Mouse (Mus musculus): ENCODE measurements around the gene Kansl1l. TPM values are rescaled to one million over a fixed set of nuclear protein-coding genes. Genes with fewer than 3 reads are reported as not detected.

Kansl1l gene
- polyA plus RNA-seq, 1 experiment from 2014 or later = 7.8 TPM

- Histone ChIP-seq H3K9ac (ENCODE audit: low read length) (no peak overlapping the region), H3K36me3 (ENCODE audit: control insufficient read depth, insufficient read depth, low read length) (no peaks in the 10 kb centered on the region), H3K4me1 (ENCODE audit: control insufficient read depth, insufficient read depth, low read length) (no peaks in the 10 kb centered on the region), H3K27ac (ENCODE audit: low read depth, low read length) (no peak overlapping the region), H3K4me3 (ENCODE audit: low read depth, low read length) (no peak overlapping the region), H3K4me2 (no peak overlapping the region), H3K27me3 (ENCODE audit: control insufficient read depth, insufficient read depth, low read length) (no peaks in the 10 kb centered on the region), H3K9me3 (ENCODE audit: control insufficient read depth, low read length) (no peaks in the 10 kb centered on the region)
- ATAC-seq (ENCODE audit: low FRiP score) = no peak
- 87% methylated on average over 6 of the region's 6 CpGs for WGBS
- no peak for DNase-seq (ENCODE audit: low spot score, missing footprints)
Measured at GRCm38 (mm10) chr1:66841510-66841909, 24.1 kb upstream of the Kansl1l start.

DNA sequence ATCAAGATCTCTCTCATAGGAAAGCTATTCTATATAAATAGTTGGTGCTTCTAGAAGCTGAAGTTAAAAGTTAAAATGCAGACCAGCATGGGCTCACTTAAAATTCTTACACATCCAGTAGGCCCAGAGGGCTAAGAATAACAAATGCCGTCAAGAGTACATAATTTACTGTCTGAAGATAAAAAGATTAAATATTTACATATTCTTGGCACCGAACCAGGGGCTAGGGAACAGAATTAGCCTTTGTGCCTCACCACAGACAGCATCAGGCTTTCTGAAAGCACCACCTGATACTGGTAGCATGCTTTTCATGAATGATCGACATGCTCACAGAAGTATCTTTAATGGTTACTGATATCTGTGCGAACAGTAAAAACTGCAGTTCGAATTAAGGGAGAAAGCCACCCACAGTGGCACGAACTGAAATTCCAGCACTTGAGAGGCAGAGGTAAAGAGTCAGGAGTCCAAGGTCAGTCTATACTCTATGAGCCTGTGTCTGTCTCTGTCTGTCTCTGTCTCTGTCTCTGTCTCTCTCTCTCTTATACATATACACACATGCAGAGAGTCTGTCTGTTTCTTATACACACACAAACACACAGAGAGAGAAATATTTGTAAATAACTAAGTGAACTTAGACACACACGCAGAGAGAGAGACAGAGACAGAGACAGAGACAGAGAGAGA, 22.5 kb upstream of the Kansl1l start:
- Histone ChIP-seq H3K4me2 (no peak overlapping the region), H3K9me3 (ENCODE audit: control insufficient read depth, low read length) (no peaks in the 10 kb centered on the region), H3K27me3 (ENCODE audit: control insufficient read depth, insufficient read depth, low read length) (no peaks in the 10 kb centered on the region), H3K27ac (ENCODE audit: low read depth, low read length) (no peak overlapping the region), H3K4me1 (ENCODE audit: control insufficient read depth, insufficient read depth, low read length) (no peaks in the 10 kb centered on the region), H3K36me3 (ENCODE audit: control insufficient read depth, insufficient read depth, low read length) (no peaks in the 10 kb centered on the region), H3K4me3 (ENCODE audit: low read depth, low read length) (no peak overlapping the region), H3K9ac (ENCODE audit: low read length) (no peak overlapping the region)
- ATAC-seq (ENCODE audit: low FRiP score) (no peak), DNase-seq (ENCODE audit: low spot score, missing footprints) (peak; percentile 12)
- WGBS = 89% methylated on average over 7 of the region's 7 CpGs

- Histone ChIP-seq H3K36me3 (ENCODE audit: control insufficient read depth, insufficient read depth, low read length) (no peaks in the 10 kb centered on the region), H3K9me3 (ENCODE audit: control insufficient read depth, low read length) (no peaks in the 10 kb centered on the region), H3K27ac (ENCODE audit: low read depth, low read length) (no peak overlapping the region), H3K9ac (ENCODE audit: low read length) (no peak overlapping the region), H3K4me1 (ENCODE audit: control insufficient read depth, insufficient read depth, low read length) (no peaks in the 10 kb centered on the region), H3K4me3 (ENCODE audit: low read depth, low read length) (no peak overlapping the region), H3K27me3 (ENCODE audit: control insufficient read depth, insufficient read depth, low read length) (no peaks in the 10 kb centered on the region), H3K4me2 (no peak overlapping the region)
- ATAC-seq (ENCODE audit: low FRiP score) = no peak
- DNase-seq (ENCODE audit: low spot score, missing footprints) = peak; percentile 56
- WGBS = 75% methylated on average over 1 of the region's 1 CpGs
Measured at GRCm38 (mm10) chr1:66839135-66839534, 21.8 kb upstream of the Kansl1l start.

DNA sequence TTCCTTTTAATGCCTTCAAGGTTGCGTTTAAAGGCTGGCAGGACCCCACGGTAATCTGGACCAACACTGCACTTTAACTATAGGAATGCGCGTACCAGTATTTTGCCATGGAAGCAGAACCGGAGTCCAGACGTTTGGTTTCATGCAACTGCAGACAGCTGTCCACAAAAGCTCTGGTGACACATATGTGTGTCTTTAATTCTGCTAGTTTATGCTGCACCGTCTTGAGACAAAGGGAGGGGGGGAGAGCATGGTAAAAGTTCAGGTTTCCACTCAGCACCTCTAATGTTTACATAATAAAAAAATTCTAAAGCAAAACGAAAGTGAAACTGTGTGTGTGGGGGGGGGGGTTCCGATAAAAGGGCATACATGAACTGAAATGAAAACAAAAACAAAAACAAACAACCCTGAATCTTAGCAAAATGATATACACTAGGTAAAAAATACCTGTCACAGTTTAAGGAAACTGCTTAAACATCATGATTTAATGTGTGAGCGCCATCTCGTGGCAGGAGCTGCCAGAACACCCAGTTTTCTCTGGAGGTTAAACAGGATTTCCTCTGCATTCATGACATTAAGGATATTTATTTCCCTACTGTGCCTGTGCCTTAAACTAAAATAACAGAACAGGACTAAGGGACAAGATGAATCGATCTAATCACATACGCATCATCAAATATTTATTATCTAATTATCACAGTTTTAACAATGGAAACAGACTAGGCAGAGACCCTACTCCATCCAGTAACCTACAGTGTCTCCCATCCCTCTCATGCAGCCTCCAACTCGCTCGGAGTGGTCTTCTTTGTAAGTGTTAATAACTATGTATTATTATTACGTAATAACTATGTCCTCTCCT, 21.1 kb upstream of the Kansl1l start:
- ATAC-seq (ENCODE audit: low FRiP score) = peak; percentile 62
- Histone ChIP-seq H3K27me3 (ENCODE audit: control insufficient read depth, insufficient read depth, low read length) (no peaks in the 10 kb centered on the region), H3K4me3 (ENCODE audit: low read depth, low read length) (no peak overlapping the region), H3K4me1 (ENCODE audit: control insufficient read depth, insufficient read depth, low read length) (no peaks in the 10 kb centered on the region), H3K9me3 (ENCODE audit: control insufficient read depth, low read length) (no peaks in the 10 kb centered on the region), H3K9ac (ENCODE audit: low read length) (no peak overlapping the region), H3K27ac (ENCODE audit: low read depth, low read length) (no peak overlapping the region), H3K4me2 (no peak overlapping the region), H3K36me3 (ENCODE audit: control insufficient read depth, insufficient read depth, low read length) (no peaks in the 10 kb centered on the region)
- DNase-seq (ENCODE audit: low spot score, missing footprints) = peak; percentile 96
- WGBS = 63% methylated on average over 16 of the region's 16 CpGs

DNA sequence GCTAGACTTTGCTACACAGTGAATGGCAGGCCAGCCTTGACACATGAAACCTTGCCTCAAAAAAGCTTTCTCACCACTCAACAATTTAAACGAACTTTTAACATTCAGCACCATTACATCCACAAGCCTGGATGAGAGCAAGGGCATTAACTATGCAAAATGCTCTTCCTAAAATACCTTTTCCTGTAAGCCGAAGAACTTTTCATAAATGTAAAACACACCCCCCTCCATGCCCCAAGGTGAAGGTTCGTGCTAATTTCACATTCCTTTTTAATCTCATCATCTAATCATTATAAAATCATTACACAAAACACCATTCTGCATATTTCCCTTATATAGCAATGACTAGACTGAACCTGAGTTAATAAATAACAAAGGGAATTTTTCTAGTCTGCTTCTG, 19.8 kb upstream of the Kansl1l start:
- peak; percentile 8 for DNase-seq (ENCODE audit: low spot score, missing footprints)
- H3K4me2 ChIP-seq = no peak overlapping the region

DNA sequence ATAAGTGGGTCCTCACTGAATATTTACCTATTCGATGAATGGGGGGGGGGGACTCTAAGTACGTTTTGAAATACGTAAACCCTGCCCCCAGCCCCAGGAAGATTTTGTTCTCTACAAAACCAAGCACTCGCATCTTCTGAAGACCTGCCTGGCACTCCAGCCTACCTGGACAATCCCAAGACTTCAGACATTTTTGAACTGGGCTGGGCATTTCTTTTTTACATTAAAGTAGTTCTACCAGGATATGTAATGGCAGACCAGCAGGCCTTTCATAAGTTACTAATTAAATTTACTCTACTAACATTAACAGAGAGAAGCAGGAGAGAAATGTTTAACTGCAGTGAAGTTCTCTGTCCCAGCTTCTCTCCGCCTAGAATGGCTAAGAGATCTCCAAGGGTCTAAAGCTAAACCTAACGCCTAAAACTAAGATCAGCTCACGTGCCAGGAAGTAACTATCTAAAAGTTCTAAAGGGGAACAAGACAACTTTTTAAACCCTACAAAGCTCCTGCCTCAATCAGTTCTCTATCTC, 15.3 kb upstream of the Kansl1l start:
- H3K4me1 ChIP-seq (ENCODE audit: control insufficient read depth, insufficient read depth, low read length) = peaks cover 2% of the 10 kb centered on the region; the same call in 1 of the 2 replicates
- no peak overlapping the region for H3K4me3 ChIP-seq (ENCODE audit: low read depth, low read length)
- no peak overlapping the region for H3K27ac ChIP-seq (ENCODE audit: low read depth, low read length)
- no peak overlapping the region for H3K4me2 ChIP-seq
- 85% methylated on average over 7 of the region's 7 CpGs for WGBS
- H3K9me3 ChIP-seq (ENCODE audit: control insufficient read depth, low read length) = no peaks in the 10 kb centered on the region
- H3K36me3 ChIP-seq (ENCODE audit: control insufficient read depth, insufficient read depth, low read length) = no peaks in the 10 kb centered on the region
- no peaks in the 10 kb centered on the region for H3K27me3 ChIP-seq (ENCODE audit: control insufficient read depth, insufficient read depth, low read length)
- no peak for ATAC-seq (ENCODE audit: low FRiP score)
- H3K9ac ChIP-seq (ENCODE audit: low read length) = no peak overlapping the region
- DNase-seq (ENCODE audit: low spot score, missing footprints) = no peak

More for the DNA sequence above, 19.8 kb upstream of the Kansl1l start:
- H3K36me3 ChIP-seq (ENCODE audit: control insufficient read depth, insufficient read depth, low read length) = no peaks in the 10 kb centered on the region
- H3K9me3 ChIP-seq (ENCODE audit: control insufficient read depth, low read length) = no peaks in the 10 kb centered on the region
- no peak overlapping the region for H3K27ac ChIP-seq (ENCODE audit: low read depth, low read length)
- no peaks in the 10 kb centered on the region for H3K27me3 ChIP-seq (ENCODE audit: control insufficient read depth, insufficient read depth, low read length)
- WGBS = 86% methylated on average over 3 of the region's 3 CpGs
- no peaks in the 10 kb centered on the region for H3K4me1 ChIP-seq (ENCODE audit: control insufficient read depth, insufficient read depth, low read length)
- no peak for ATAC-seq (ENCODE audit: low FRiP score)
- no peak overlapping the region for H3K9ac ChIP-seq (ENCODE audit: low read length)
- no peak overlapping the region for H3K4me3 ChIP-seq (ENCODE audit: low read depth, low read length)

DNA sequence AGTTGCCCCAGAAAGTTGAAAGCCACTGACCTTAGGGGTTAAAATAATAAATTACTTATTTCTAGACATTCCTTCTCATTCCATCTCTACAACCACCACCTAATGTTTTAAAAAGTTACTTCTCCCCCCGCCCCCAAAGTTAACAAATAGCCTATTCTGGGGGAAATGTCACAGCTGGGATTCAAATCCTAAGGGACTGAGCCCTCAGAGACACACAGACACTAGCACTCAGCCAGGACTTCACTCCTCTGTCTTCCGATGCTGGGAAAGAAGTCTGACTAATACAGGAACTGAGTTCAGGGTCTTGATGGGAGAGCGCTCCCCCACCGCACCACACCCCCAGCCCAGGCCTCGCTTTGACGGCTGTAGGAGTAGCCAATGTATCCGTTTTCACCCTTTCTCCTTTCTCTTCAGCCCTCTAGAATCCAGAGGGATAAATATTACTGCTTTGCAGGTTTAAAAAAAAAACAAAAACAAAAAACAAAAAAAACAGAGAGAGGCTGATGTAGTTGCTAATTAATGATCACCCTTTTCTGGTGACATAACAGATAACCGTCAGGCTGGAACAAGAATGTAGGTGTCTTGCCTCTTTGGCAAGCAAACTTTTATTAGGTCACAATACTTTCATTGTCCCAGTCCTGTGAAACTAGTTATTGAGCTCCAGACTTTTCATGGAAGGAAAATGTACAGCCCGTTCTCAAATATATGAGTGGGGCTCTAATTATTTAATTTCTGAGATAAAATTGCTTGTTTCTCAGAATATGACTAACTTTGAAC, 14.7 kb upstream of the Kansl1l start:
- peaks cover 2% of the 10 kb centered on the region; the same call in 1 of the 2 replicates for H3K4me1 ChIP-seq (ENCODE audit: control insufficient read depth, insufficient read depth, low read length)
- no peak for ATAC-seq (ENCODE audit: low FRiP score)
- H3K27ac ChIP-seq (ENCODE audit: low read depth, low read length) = no peak overlapping the region
- no peak overlapping the region for H3K4me3 ChIP-seq (ENCODE audit: low read depth, low read length)
- DNase-seq (ENCODE audit: low spot score, missing footprints) = peak; percentile 47
- H3K9ac ChIP-seq (ENCODE audit: low read length) = no peak overlapping the region
- H3K4me2 ChIP-seq = no peak overlapping the region
- H3K27me3 ChIP-seq (ENCODE audit: control insufficient read depth, insufficient read depth, low read length) = no peaks in the 10 kb centered on the region
- H3K9me3 ChIP-seq (ENCODE audit: control insufficient read depth, low read length) = no peaks in the 10 kb centered on the region
- WGBS = 76% methylated on average over 9 of the region's 9 CpGs
- no peaks in the 10 kb centered on the region for H3K36me3 ChIP-seq (ENCODE audit: control insufficient read depth, insufficient read depth, low read length)

- Histone ChIP-seq H3K4me1 (ENCODE audit: control insufficient read depth, insufficient read depth, low read length) (peaks cover 2% of the 10 kb centered on the region; the same call in 1 of the 2 replicates), H3K4me2 (no peak overlapping the region), H3K27ac (ENCODE audit: low read depth, low read length) (no peak overlapping the region), H3K4me3 (ENCODE audit: low read depth, low read length) (no peak overlapping the region), H3K9ac (ENCODE audit: low read length) (no peak overlapping the region), H3K36me3 (ENCODE audit: control insufficient read depth, insufficient read depth, low read length) (no peaks in the 10 kb centered on the region), H3K27me3 (ENCODE audit: control insufficient read depth, insufficient read depth, low read length) (no peaks in the 10 kb centered on the region), H3K9me3 (ENCODE audit: control insufficient read depth, low read length) (no peaks in the 10 kb centered on the region)
- 71% methylated on average over 9 of the region's 9 CpGs for WGBS
- no peak for ATAC-seq (ENCODE audit: low FRiP score)
- peak; percentile 76 for DNase-seq (ENCODE audit: low spot score, missing footprints)
Measured at GRCm38 (mm10) chr1:66829400-66830080, 12.2 kb upstream of the Kansl1l start.
